8 mouse cellular contexts compared by ENCODE assay signal in genomic region chr13:112928038-112928668, GRCm38 (mm10). TPM values are rescaled to one million over a fixed set of nuclear protein-coding genes. Genes with fewer than 3 reads are reported as not detected.
A peak's percentile ranks its signal among the peaks of the same experiment; 100 is the strongest.
DNase-seq lines count a peak whose midpoint lies in the region; ATAC-seq and TF ChIP-seq lines count a peak whose summit lies in the region.

No protein-coding gene starts in this region.

- peak overlapping the region; percentile 87 for H3K27ac ChIP-seq in heart, embryonic 11.5 days (ENCODE audit: low read depth, low read length)
- H3K27ac ChIP-seq in CH12.LX (ENCODE audit: insufficient read depth, low read depth), result peak overlapping the region; percentile 20
- H3K27ac ChIP-seq in embryonic facial prominence, embryonic 14.5 days (replicated peaks; ENCODE audit: low read depth, low read length), result peak overlapping the region; percentile 86
- H3K27ac ChIP-seq in liver, embryonic 12.5 days, result peak overlapping the region; percentile 93

- peaks cover 4% of the 10 kb centered on the region; the same call in 1 of the 2 replicates for H3K36me3 ChIP-seq in heart, embryonic 11.5 days (ENCODE audit: control insufficient read depth, insufficient read depth, low read length)
- peaks cover 15 to 44% of the 10 kb centered on the region in 2 experiments for H3K36me3 ChIP-seq in CH12.LX (replicated peaks in 1 of 2; ENCODE audit: control insufficient read depth in 1 of 2, insufficient read depth in 1 of 2, low read length in 1 of 2)
- H3K36me3 ChIP-seq in embryonic facial prominence, embryonic 14.5 days (ENCODE audit: control insufficient read depth, insufficient read depth, low read length), result peaks cover 30% of the 10 kb centered on the region
- peaks cover 33% of the 10 kb centered on the region for H3K36me3 ChIP-seq in liver, embryonic 12.5 days

- H3K9me3 ChIP-seq in heart, embryonic 11.5 days (replicated peaks; ENCODE audit: control insufficient read depth, low read length), result no peaks in the 10 kb centered on the region
- no peaks in the 10 kb centered on the region for H3K9me3 ChIP-seq in CH12.LX (replicated peaks; ENCODE audit: low read length)
- no peaks in the 10 kb centered on the region for H3K9me3 ChIP-seq in embryonic facial prominence, embryonic 14.5 days (ENCODE audit: control insufficient read depth, low read length)
- no peaks in the 10 kb centered on the region for H3K9me3 ChIP-seq in liver, embryonic 12.5 days (replicated peaks)

- no peak for TF ChIP-seq RAD21 in CH12.LX (IDR thresholded peaks at IDR 0.05; ENCODE audit: low read depth, low read length)

- peak overlapping the region; percentile 72 for H3K4me2 ChIP-seq in heart, embryonic 11.5 days
- H3K4me2 ChIP-seq in CH12.LX (ENCODE audit: insufficient read depth, low read depth, poor library complexity, severe bottlenecking), result peak overlapping the region; percentile 100
- peak overlapping the region; percentile 64 for H3K4me2 ChIP-seq in embryonic facial prominence, embryonic 14.5 days (ENCODE audit: low read depth, low read length)
- H3K4me2 ChIP-seq in liver, embryonic 12.5 days, result peak overlapping the region; percentile 81

- WGBS in heart, embryonic 11.5 days (ENCODE audit: insufficient replicate concordance), result 4% methylated on average over 8 of the region's 8 CpGs
- 6% methylated on average over 8 of the region's 8 CpGs for WGBS in embryonic facial prominence, embryonic 14.5 days
- 5% methylated on average over 8 of the region's 8 CpGs for WGBS in liver, embryonic 12.5 days (ENCODE audit: insufficient replicate concordance)

- peak overlapping the region; percentile 92 for H3K9ac ChIP-seq in heart, embryonic 11.5 days (ENCODE audit: low read depth, low read length)
- peak overlapping the region; percentile 53 for H3K9ac ChIP-seq in CH12.LX (ENCODE audit: insufficient read depth, low read depth)
- H3K9ac ChIP-seq in embryonic facial prominence, embryonic 14.5 days (ENCODE audit: low read depth, low read length), result peak overlapping the region; percentile 86
- H3K9ac ChIP-seq in liver, embryonic 12.5 days, result peak overlapping the region; percentile 85

- in situ Hi-C loops in CH12.LX (cut with MboI; ENCODE audit: low pct_ligation_motif_present, low pct_unique_long_range_greater_than_20kb, low sequenced_read_pairs), result no loop called here

- no peaks in the 10 kb centered on the region for H3K27me3 ChIP-seq in heart, embryonic 11.5 days (ENCODE audit: control insufficient read depth, insufficient read depth, low read length)
- H3K27me3 ChIP-seq in CH12.LX (replicated peaks), result no peaks in the 10 kb centered on the region
- H3K27me3 ChIP-seq in embryonic facial prominence, embryonic 14.5 days (replicated peaks; ENCODE audit: control insufficient read depth, insufficient read depth, low read length), result no peaks in the 10 kb centered on the region
- no peaks in the 10 kb centered on the region for H3K27me3 ChIP-seq in liver, embryonic 12.5 days (replicated peaks)

- peak overlapping the region; percentile 82 for H3K4me3 ChIP-seq in heart, embryonic 11.5 days (ENCODE audit: low read depth, low read length)
- H3K4me3 ChIP-seq in CH12.LX (replicated peaks in 1 of 3; ENCODE audit: low read depth in 2 of 3, low read length in 2 of 3, poor library complexity in 1 of 3), result peak overlapping the region; percentile 61 to 77 (median 77)
- peak overlapping the region; percentile 74 for H3K4me3 ChIP-seq in embryonic facial prominence, embryonic 14.5 days (ENCODE audit: low read depth, low read length)
- peak overlapping the region; percentile 82 for H3K4me3 ChIP-seq in liver, embryonic 12.5 days

- no peak for TF ChIP-seq EP300 in CH12.LX (IDR thresholded peaks at IDR 0.05; ENCODE audit: low read length)

- H3K4me1 ChIP-seq in heart, embryonic 11.5 days (ENCODE audit: control insufficient read depth, insufficient read depth, low read length), result peaks cover 16% of the 10 kb centered on the region
- peaks cover 4 to 24% of the 10 kb centered on the region in 2 experiments for H3K4me1 ChIP-seq in CH12.LX (ENCODE audit: control insufficient read depth in 1 of 2, insufficient read depth in 2 of 2)
- H3K4me1 ChIP-seq in embryonic facial prominence, embryonic 14.5 days (ENCODE audit: control insufficient read depth, insufficient read depth, low read length), result peaks cover 11% of the 10 kb centered on the region
- H3K4me1 ChIP-seq in liver, embryonic 12.5 days, result peaks cover 26% of the 10 kb centered on the region

- dilution Hi-C loops in CH12.LX (cut with MboI; ENCODE audit: extremely low pct_ligation_motif_present, extremely low pct_unique_long_range_greater_than_20kb, low sequenced_read_pairs), result no loop called here

- ATAC-seq in heart, embryonic 11.5 days (replicated peaks; ENCODE audit: insufficient number of reproducible peaks, low FRiP score, low TSS enrichment), result 0 out of 2 replicates have a peak, but pooled peaks have one; percentile 1
- ATAC-seq in embryonic facial prominence, embryonic 14.5 days (ENCODE audit: low read depth), result no peak
- peak; percentile 21; the same call in 1 of the 2 replicates for ATAC-seq in liver, embryonic 12.5 days

- TF ChIP-seq POLR2A in CH12.LX (IDR thresholded peaks at IDR 0.05; ENCODE audit: low read depth, low read length), result no peak

- no peak for DNase-seq in heart, adult 9 months (ENCODE audit: low spot score in 2 of 2)
- peak; percentile 26 for DNase-seq in CH12.LX (ENCODE audit: extremely low read depth)
- DNase-seq in embryonic facial prominence, embryonic 14.5 days (ENCODE audit: low spot score), result peak; percentile 27
- no peak for DNase-seq in right cerebral cortex, adult 18-20 months
- no peak for DNase-seq in thymus, adult 18-20 months
- DNase-seq in lung, postnatal 36 days, result no peak

- no peak for TF ChIP-seq CTCF in CH12.LX (conservative IDR thresholded peaks at IDR 0.05 in 1 of 2, IDR thresholded peaks at IDR 0.05 in 1 of 2; ENCODE audit: low read depth in 2 of 2, low read length in 2 of 2)

- peaks cover 39% of the 10 kb centered on the region for H3K79me2 ChIP-seq in CH12.LX (replicated peaks; ENCODE audit: control insufficient read depth, extremely low read depth, insufficient read depth, poor library complexity, severe bottlenecking)

TF ChIP-seq in CH12.LX, 34 proteins besides CTCF, POLR2A, EP300 and RAD21:
- TF ChIP-seq MAFK (IDR thresholded peaks at IDR 0.05; ENCODE audit: insufficient replicate concordance, low read length), result peak; percentile 61; the same call in 1 of the 2 replicates
- TF ChIP-seq CHD2 (IDR thresholded peaks at IDR 0.05; ENCODE audit: low read length), result no peak
- no peak for TF ChIP-seq MYC (IDR thresholded peaks at IDR 0.05; ENCODE audit: low read depth, low read length)
- 0 out of 2 replicates have a peak, but pooled peaks have one; percentile 10 for TF ChIP-seq MXI1 (IDR thresholded peaks at IDR 0.05; ENCODE audit: low read depth, low read length)

RNA-seq across cellular contexts. Expression of gene Dhx29, which starts 0.9 kb away (rescaled TPM):
- 15.5 TPM in 2 replicates for polyA plus RNA-seq in heart, embryonic 11.5 days (2014; fragmentation: Nextera tagmentation; extraction: Ambion mirVana)
- 13.0 and 19.9 TPM in 2 replicates for total RNA-seq in CH12.LX (2012; rRNA removed)
- 20.1 and 21.1 TPM in 2 replicates for total RNA-seq in CH12.LX (2014; rRNA removed)
- polyA plus RNA-seq in CH12.LX (2012; ENCODE audit: insufficient read length, low read depth), result 25.1 and 25.8 TPM in 2 replicates
- 21.3 and 22.2 TPM in 2 replicates for polyA plus RNA-seq in embryonic facial prominence, embryonic 14.5 days (2014; fragmentation: Nextera tagmentation; extraction: Ambion mirVana)
- polyA plus RNA-seq in liver, embryonic 12.5 days (2016; fragmentation: Nextera tagmentation; extraction: Ambion mirVana), result 17.8 and 18.3 TPM in 2 replicates

RNA-seq across cellular contexts. Expression of gene Mtrex, which starts 1.0 kb away (rescaled TPM):
- polyA plus RNA-seq in heart, embryonic 11.5 days (2014; fragmentation: Nextera tagmentation; extraction: Ambion mirVana), result 55.7 and 63.1 TPM in 2 replicates
- 55.0 and 65.8 TPM in 2 replicates for total RNA-seq in CH12.LX (2012; rRNA removed)
- total RNA-seq in CH12.LX (2014; rRNA removed), result 62.0 and 63.9 TPM in 2 replicates
- polyA plus RNA-seq in CH12.LX (2012; ENCODE audit: insufficient read length, low read depth), result 87.6 and 90.4 TPM in 2 replicates
- 56.6 and 63.6 TPM in 2 replicates for polyA plus RNA-seq in embryonic facial prominence, embryonic 14.5 days (2014; fragmentation: Nextera tagmentation; extraction: Ambion mirVana)
- 62.8 and 64.8 TPM in 2 replicates for polyA plus RNA-seq in liver, embryonic 12.5 days (2016; fragmentation: Nextera tagmentation; extraction: Ambion mirVana)

RNA-seq across cellular contexts. Expression of gene Ccno, which starts 59.4 kb away (rescaled TPM):
- polyA plus RNA-seq in heart, embryonic 11.5 days (2014; fragmentation: Nextera tagmentation; extraction: Ambion mirVana), result 0.13 and 0.18 TPM in 2 replicates
- total RNA-seq in CH12.LX (2012; rRNA removed) (0.17 and 0.21 TPM in 2 replicates), CH12.LX (2014; rRNA removed) (0.14 and 0.54 TPM in 2 replicates)
- polyA plus RNA-seq in CH12.LX (2012; ENCODE audit: insufficient read length, low read depth), result 0.12 and 0.16 TPM in 2 replicates
- 4.1 and 9.0 TPM in 2 replicates for polyA plus RNA-seq in embryonic facial prominence, embryonic 14.5 days (2014; fragmentation: Nextera tagmentation; extraction: Ambion mirVana)
- polyA plus RNA-seq in liver, embryonic 12.5 days (2016; fragmentation: Nextera tagmentation; extraction: Ambion mirVana), result 0.11 and 0.22 TPM in 2 replicates

Comparison
In these comparisons a context has a peak if more than half of its experiments do, and no peak if none do; other contexts are left out.
1. H3K27ac ChIP-seq: peak in every context shown above with its lines; median percentile 93 in liver, embryonic 12.5 days; 87 in heart, embryonic 11.5 days; 86 in embryonic facial prominence, embryonic 14.5 days; 20 in CH12.LX.
2. DNase-seq: peak in CH12.LX (single experiment) and embryonic facial prominence, embryonic 14.5 days (single experiment); none in heart, adult 9 months (0 of 2), right cerebral cortex, adult 18-20 months (single experiment), thymus, adult 18-20 months (0 of 2) and lung, postnatal 36 days (single experiment).
3. Peak in every context shown above with its lines, with median percentiles within 50 percentile points of each other: H3K4me2 ChIP-seq, H3K4me3 ChIP-seq and H3K9ac ChIP-seq.